Mouse (Mus musculus) cerebellum, adult 2 months (tissue): ENCODE results near the gene Hoxc5. TPM values are rescaled to one million over a fixed set of nuclear protein-coding genes. Genes with fewer than 3 reads are reported as not detected.

Experiments used
- DNase-seq, 2 experiments: peaks; one replicate each; pipeline ENCODE4 v3.0.0; 2021
- H3K27ac ChIP-seq: fragments of 200-500 bp; 2 replicates; pipeline ENCODE4 v1.5.1; 2012; ENCODE audit warnings: low read length, control low read depth, inconsistent platforms; ENCODE audit not compliant: insufficient read depth
- H3K27me3 ChIP-seq: fragments of 200-500 bp; 2 replicates; pipeline ENCODE4 v1.6.1; 2012; ENCODE audit warnings: inconsistent platforms, mild to moderate bottlenecking, low read length, moderate library complexity; ENCODE audit not compliant: control insufficient read depth, insufficient read depth
- H3K4me1 ChIP-seq: fragments of 200-500 bp; 2 replicates; pipeline ENCODE4 v1.6.1; 2011; ENCODE audit warnings: low read length; ENCODE audit not compliant: control insufficient read depth, insufficient read depth
- H3K4me3 ChIP-seq: fragments of 200-500 bp; replicated peaks from 2 replicates; pipeline ENCODE3; 2011; ENCODE audit warnings: mild to moderate bottlenecking, low read depth, low read length, control low read depth; ENCODE audit not compliant: insufficient read depth
- CTCF ChIP-seq: fragments of 200-500 bp; IDR thresholded peaks from 2 replicates; pipeline ENCODE4 v1.5.1; 2011; ENCODE audit warnings: low read depth, mild to moderate bottlenecking, control low read depth, low read length, moderate library complexity, borderline replicate concordance; ENCODE audit not compliant: insufficient read depth
- POLR2A ChIP-seq: fragments of 200-500 bp; IDR thresholded peaks from 2 replicates; pipeline ENCODE4 v1.6.1; 2011; ENCODE audit warnings: low read length, control low read depth, borderline replicate concordance; ENCODE audit not compliant: insufficient read depth
- WGBS: fragments of 180-500 bp; shearing (Covaris S2); methylation state at CpG from one replicate; pipeline ENCODE4 v1.1.7; 2018; 5-methylcytosine and 5-hydroxymethylcytosine counted together
- polyA plus RNA-seq: library from polyadenylated mRNA; depleted of rRNA; stranded (reverse); fragments of >200 nt; gene quantifications from 2 replicates; pipeline ENCODE4 v1.2.3, GENCODE M21; 2012

Gene Hoxc5
- polyA plus RNA-seq, 1 experiment, result 2.2 TPM

DNA sequence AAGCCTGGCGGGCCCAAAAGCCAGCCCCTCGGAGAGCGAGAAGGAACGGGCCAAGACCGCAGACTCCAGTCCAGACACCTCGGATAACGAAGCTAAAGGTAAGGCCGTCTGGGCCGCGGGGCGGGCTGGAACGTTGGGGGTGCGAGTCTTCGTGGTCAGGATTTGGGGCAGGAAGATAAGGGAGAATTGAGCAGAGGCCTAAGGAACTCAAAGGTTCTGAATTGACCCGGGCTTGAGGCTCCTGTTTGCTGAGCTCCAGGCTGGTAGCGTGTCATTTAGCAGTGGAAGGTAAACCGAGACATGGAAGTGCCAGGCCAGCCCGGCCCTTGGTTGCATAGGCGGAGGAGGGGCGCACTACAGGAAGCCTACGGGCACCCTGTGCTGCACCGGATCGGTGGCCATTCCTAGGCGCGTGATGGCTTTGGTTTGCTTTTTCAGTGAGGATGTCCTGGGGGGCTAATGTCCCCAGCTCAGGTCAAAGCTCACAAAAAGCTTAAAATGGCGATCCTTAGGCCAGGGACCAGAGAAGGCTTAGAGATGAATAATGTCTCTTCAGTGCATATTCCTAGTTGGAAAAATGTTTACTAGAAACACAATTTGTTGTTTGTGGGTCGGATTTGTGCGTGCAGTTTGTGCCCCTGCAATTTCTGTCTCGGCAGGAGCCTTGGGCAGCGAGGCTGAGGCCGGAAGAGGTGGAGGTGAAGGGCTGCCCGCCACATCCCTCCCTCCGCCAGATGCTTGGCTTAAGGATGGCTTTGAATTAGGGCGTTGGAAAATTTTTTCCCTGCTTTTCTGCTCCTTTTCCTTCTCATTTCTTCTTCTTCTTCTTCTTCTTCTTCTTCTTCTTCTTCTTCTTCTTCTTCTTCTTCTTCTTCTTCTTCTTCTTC is 511 bp downstream of the Hoxc5 start:
- TF ChIP-seq POLR2A (no peak), CTCF (no peak)
- WGBS, result 4% methylated on average over 34 of the region's 34 CpGs
- Histone ChIP-seq H3K4me3 (no peak overlapping the region), H3K27ac (no peak overlapping the region), H3K4me1 (no peaks in the 10 kb centered on the region), H3K27me3 (peaks cover 24% of the 10 kb centered on the region; the same call in 1 of the 2 replicates)
- no peak for DNase-seq

GRCm38 (mm10) chr15:102969296-102969695 is 2.1 kb downstream of the Hoxc5 start:
- no peak overlapping the region for H3K4me3 ChIP-seq
- no peaks in the 10 kb centered on the region for H3K4me1 ChIP-seq
- 32% methylated on average over 1 of the region's 1 CpGs for WGBS
- no peak overlapping the region for H3K27ac ChIP-seq
- peaks cover 18% of the 10 kb centered on the region; the same call in 1 of the 2 replicates for H3K27me3 ChIP-seq
- no peak for DNase-seq
- no peak for TF ChIP-seq POLR2A
- no peak for TF ChIP-seq CTCF

DNA sequence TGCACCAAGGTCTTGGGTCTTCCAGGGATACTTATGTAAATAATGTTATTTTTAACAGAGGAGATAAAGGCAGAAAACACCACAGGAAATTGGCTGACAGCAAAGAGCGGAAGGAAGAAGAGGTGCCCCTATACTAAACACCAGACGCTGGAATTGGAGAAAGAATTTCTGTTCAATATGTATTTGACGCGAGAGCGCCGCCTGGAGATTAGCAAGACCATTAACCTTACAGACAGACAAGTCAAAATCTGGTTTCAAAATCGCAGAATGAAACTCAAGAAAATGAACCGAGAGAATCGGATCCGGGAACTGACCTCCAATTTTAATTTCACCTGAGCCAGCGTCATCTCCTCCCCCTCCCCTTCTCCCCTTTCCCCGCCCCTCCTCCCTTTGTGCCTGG is 3.5 kb downstream of the Hoxc5 start:
- no peak for DNase-seq
- WGBS, result 1% methylated on average over 12 of the region's 12 CpGs
- no peak; the same call in 1 of the 2 replicates for TF ChIP-seq CTCF
- TF ChIP-seq POLR2A, result no peak
- no peak overlapping the region for H3K4me3 ChIP-seq
- peaks cover 15% of the 10 kb centered on the region; the same call in 1 of the 2 replicates for H3K27me3 ChIP-seq
- H3K27ac ChIP-seq, result no peak overlapping the region
- H3K4me1 ChIP-seq, result no peaks in the 10 kb centered on the region

GRCm38 (mm10) chr15:102972254-102972653 is 5.0 kb downstream of the Hoxc5 start:
- peaks cover 21% of the 10 kb centered on the region; the same call in 1 of the 2 replicates for H3K27me3 ChIP-seq
- H3K27ac ChIP-seq, result no peak overlapping the region
- WGBS, result 1% methylated on average over 21 of the region's 21 CpGs
- H3K4me1 ChIP-seq, result no peaks in the 10 kb centered on the region
- DNase-seq, result no peak
- TF ChIP-seq POLR2A (no peak), CTCF (no peak)
- H3K4me3 ChIP-seq, result no peak overlapping the region

GRCm38 (mm10) chr15:102972753-102973152 is 5.5 kb downstream of the Hoxc5 start:
- H3K27me3 ChIP-seq, result peaks cover 23% of the 10 kb centered on the region; the same call in 1 of the 2 replicates
- TF ChIP-seq POLR2A (no peak), CTCF (no peak)
- 5% methylated on average over 6 of the region's 6 CpGs for WGBS
- no peak overlapping the region for H3K4me3 ChIP-seq
- H3K4me1 ChIP-seq, result no peaks in the 10 kb centered on the region
- no peak for DNase-seq
- no peak overlapping the region for H3K27ac ChIP-seq

- peaks cover 22% of the 10 kb centered on the region; the same call in 1 of the 2 replicates for H3K27me3 ChIP-seq
- WGBS, result 5% methylated on average over 7 of the region's 7 CpGs
Observed at GRCm38 (mm10) chr15:102975034-102975433, 7.8 kb downstream of the Hoxc5 start.

DNA sequence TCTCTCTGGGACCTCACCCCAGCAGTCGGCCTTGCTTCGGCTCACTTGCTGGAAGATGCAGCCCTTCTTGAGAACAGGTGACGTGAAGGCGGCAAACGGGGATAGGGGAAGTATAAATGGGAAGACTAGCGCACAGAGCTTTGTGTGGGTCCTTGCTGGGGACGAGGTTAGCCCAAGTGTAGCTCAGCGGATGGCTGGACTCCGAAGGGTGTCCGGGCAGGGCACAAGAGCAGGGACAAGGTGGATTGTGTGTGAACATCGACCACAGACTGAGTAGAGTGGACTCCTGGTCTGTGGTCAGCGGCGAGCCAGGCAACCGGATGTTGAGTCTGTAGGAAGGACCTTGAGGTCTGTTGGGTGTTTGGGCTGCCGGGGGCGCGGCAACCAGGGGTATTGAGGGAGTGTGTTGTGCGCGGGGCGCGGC is 8.5 kb downstream of the Hoxc5 start:
- 3% methylated on average over 21 of the region's 21 CpGs for WGBS
- Histone ChIP-seq H3K27me3 (peaks cover 19% of the 10 kb centered on the region; the same call in 1 of the 2 replicates), H3K27ac (no peak overlapping the region), H3K4me3 (no peak overlapping the region), H3K4me1 (no peaks in the 10 kb centered on the region)
- TF ChIP-seq CTCF (no peak), POLR2A (no peak)
- DNase-seq, result no peak

More at GRCm38 (mm10) chr15:102975034-102975433, 7.8 kb downstream of the Hoxc5 start:
- no peak overlapping the region for H3K4me3 ChIP-seq
- TF ChIP-seq POLR2A, result no peak
- TF ChIP-seq CTCF, result no peak
- H3K4me1 ChIP-seq, result no peaks in the 10 kb centered on the region
- H3K27ac ChIP-seq, result no peak overlapping the region
- DNase-seq, result no peak

DNA sequence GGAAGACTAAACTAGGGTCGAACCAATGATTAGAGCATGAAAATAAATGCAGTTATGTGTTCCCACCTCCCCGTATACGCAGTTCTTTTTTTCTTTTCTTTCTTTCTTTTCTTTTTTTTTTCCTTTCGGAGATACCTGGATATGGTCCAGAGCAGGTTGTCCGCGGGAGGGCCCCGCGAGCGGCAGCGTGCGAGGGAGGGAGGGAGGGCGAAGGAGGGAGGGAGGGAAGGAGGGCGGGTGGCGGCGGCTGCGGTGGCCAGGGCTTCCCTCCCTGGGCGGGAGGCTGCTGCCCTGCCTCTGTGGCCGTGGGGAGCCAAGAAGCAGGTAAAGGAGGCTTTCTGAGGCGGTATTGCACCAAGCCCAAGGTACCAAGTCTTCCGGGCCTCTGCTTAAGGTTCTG is 8.9 kb downstream of the Hoxc5 start, which contains the start of gene Hoxc9:
Hoxc9 (plus strand) TSS at position 269 of the 400 bp plus-strand sequence.
- peaks cover 19% of the 10 kb centered on the region; the same call in 1 of the 2 replicates for H3K27me3 ChIP-seq
- H3K4me1 ChIP-seq, result no peaks in the 10 kb centered on the region
- TF ChIP-seq CTCF (no peak), POLR2A (no peak)
- H3K27ac ChIP-seq, result no peak within 1 kb of the TSS
- H3K4me3 ChIP-seq, result no peak within 1 kb of the TSS
- DNase-seq, result no peak
- under 1% methylated on average over 14 of the region's 20 CpGs for WGBS
